Mouse (Mus musculus): Measurements from ENCODE around the gene 3830406C13Rik.

- no peak for TF ChIP-seq EP300 (IDR thresholded peaks at IDR 0.05; ENCODE audit: low read depth)
- TF ChIP-seq CTCF (IDR thresholded peaks at IDR 0.05; ENCODE audit: low read depth): no peak
These were observed 7.9 kb upstream of the 3830406C13Rik start for GRCm38 (mm10) chr14:12276031-12276430.
